Mouse (Mus musculus): ENCODE data around the gene Cib2. TPM values are rescaled to one million over a fixed set of nuclear protein-coding genes. Genes with fewer than 3 reads are reported as not detected.

Gene Cib2
- 27.8 and 28.6 TPM in 2 replicates for polyA plus RNA-seq (2012; rRNA removed)

DNA sequence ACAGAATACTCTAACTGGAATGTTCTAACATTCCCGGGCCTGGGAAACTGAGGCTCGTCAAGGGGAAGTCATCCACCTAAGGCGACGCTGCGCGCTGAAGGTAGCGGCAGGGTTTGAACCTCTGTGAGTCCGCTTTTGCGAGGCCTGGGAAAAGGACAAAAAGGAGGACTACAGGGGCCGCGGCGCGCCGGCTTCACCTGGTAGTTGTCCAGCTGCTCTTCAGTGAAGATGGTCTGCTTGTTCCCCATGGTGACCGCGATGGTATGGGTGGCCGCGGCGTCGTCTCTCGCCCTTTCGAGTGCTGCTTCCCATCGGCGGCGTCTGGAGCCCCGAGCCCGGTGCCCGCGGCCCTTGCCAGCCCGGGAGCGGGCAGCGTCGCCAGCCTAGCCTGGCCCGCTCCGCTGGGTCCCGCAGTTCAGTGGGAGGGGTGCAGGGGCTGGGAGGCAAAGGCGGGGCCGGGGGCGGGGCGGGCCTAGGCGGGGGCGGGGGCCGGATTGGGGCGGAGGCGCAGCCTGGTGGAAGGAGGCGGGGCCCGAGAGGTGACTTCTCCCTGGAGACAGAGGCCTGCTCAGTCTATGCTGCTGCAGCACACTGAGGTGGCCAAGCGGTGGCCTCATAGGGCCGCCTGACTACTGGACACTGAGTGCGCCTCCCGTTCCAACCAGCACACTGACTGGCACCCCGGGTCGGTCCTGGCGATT, at the start of gene Cib2:
Cib2 (minus strand) TSS at position 448 of the 701 bp plus-strand sequence.

DNA sequence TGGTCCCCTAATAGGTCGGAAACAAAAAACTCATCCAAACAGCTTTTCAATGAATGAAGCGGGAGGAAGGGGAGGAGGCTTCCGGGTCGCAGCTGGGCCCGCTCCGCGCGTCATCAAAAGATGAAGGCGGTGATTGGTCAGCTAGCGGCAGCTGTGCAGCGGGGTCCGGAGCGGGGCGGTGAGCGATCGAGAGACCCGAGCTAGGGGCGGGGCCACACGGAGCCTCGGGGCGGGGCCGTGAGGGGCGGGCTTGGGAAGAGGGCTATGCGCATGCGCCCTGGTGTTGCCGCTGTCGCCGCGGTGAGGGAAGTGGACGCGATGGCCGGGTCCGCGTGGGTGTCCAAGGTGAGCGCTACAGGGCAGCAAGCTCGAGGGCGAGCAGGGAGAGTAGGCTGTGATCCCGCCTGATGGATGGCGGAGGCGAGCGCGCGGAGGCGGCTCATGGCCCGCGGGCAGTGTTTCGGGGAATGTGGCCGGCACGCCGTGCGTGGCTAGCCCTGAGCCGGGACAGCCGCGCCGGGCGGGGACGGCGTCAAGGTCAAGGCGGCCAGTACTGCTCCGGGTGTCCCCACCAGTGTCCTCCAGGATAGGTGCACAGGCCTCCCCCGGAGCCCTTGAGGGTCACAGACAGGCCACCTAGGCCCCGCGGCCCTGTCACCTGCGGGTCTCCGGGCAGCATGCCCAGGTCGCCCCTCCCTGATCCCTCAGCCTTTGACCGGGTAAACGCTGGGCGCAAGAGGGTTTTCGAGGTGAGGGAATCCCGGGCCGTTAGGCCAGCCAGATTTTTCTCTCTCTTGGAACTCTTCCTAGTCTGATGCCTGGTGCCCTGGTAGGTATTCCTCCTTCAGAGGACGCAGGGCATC, 26.4 kb upstream of the Cib2 start, which contains the start of gene Idh3a:
Idh3a (plus strand) TSS at position 136 of the 863 bp plus-strand sequence.

DNA sequence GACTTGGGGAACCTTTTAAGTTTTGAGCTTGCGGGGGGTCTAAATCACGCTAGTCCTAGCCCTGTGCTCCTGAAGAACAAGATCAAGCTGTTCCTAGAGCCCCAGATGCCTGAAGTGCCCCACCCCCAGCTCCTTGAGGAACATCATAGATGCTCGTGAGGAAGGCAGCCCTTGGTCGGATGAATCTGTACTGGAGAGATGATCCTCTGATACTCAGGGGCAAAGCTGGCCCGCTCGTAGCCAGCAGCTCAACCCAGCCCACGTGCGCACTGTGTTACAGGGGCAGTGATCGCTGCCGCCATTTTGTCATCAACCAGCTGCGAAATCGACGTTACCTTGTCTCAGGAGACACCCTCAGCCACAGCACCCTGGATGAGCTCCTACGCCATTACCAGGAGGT, 21.3 kb downstream of the Cib2 start, which contains the start of gene Sh2d7:
Sh2d7 (plus strand) TSS at position 301 of the 400 bp plus-strand sequence.

DNA sequence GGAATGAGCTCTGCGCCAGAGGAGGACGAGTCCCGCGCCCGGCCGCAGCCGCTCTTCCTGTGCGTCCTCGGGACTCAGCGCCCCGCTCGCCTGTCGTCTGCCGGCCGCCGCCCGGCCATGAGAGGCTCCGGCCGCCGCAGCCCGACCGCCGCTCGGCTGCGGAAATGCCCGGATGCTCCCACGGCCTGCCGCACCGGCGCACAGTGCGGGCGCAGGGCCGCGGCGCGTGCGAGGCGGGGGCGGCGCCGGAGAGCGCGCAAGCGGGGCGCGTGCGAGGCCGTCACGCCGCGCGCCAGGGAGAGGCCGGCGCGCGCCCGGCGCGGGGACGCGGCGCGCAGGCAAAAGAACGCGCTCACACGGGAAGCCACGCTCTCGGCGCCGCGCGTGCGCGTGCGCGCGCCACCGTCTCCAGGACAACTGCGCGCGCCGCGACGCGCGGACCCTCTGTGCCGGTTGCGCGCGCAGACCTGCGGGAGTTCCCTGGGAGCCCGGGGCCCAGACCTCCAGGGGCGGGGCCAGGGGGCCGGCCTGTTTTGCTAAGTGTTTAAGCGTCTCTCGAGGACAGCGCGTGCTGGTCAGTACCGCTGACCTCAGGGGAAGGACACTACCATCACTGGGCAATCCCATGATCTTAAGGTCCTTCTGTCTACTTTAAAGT, 58.4 kb downstream of the Cib2 start, which contains the start of gene Dmxl2:
Dmxl2 (minus strand) TSS at position 174 of the 658 bp plus-strand sequence.

Other genes starting within 250 kb of the Cib2 start
- gene Dmxl2, start 58.6 kb downstream of the Cib2 start, polyA plus RNA-seq (2012; rRNA removed) = 54.6 and 62.6 TPM in 2 replicates
- 0.10 and 0.15 TPM in 2 replicates for gene Sh2d7, start 21.2 kb downstream of the Cib2 start, polyA plus RNA-seq (2012; rRNA removed)
- gene Idh3a, start 26.1 kb upstream of the Cib2 start, polyA plus RNA-seq (2012; rRNA removed) = 66.4 and 71.5 TPM in 2 replicates
- gene Acsbg1, start 101.7 kb upstream of the Cib2 start, polyA plus RNA-seq (2012; rRNA removed) = 11.7 and 13.9 TPM in 2 replicates
- 5.9 and 7.4 TPM in 2 replicates for gene Dnaja4, start 138.7 kb upstream of the Cib2 start, polyA plus RNA-seq (2012; rRNA removed)
- gene Wdr61, start 174.3 kb upstream of the Cib2 start, polyA plus RNA-seq (2012; rRNA removed) = 81.3 and 88.3 TPM in 2 replicates
- gene Crabp1, start 204.5 kb upstream of the Cib2 start, polyA plus RNA-seq (2012; rRNA removed) = 171 and 292 TPM in 2 replicates

Measured in central nervous system, embryonic 14 days (tissue).